Mouse (Mus musculus) stomach, embryonic 16.5 days (tissue): ENCODE results near the gene Appl1. TPM values are rescaled to one million over a fixed set of nuclear protein-coding genes. Genes with fewer than 3 reads are reported as not detected.

Experiments used
- ATAC-seq: fragments of 200-750 bp; cut with Nextera tagmentation; 2 replicates; pipeline ENCODE4 v1.8.0; 2017; ENCODE audit warnings: moderate number of reproducible peaks, moderate TSS enrichment; ENCODE audit not compliant: insufficient read depth, low FRiP score
- H3K27ac ChIP-seq: fragments of 300-500 bp; sonication (generic); 2 replicates; pipeline ENCODE4 v1.5.1; 2014; ENCODE audit warnings: low read length
- H3K27me3 ChIP-seq: fragments of 300-500 bp; sonication (generic); 2 replicates; pipeline ENCODE4 v1.6.1; 2014; ENCODE audit warnings: low read length, control low read depth, mixed read lengths; ENCODE audit not compliant: control insufficient read depth, insufficient read depth
- H3K36me3 ChIP-seq: fragments of 300-500 bp; sonication (generic); 2 replicates; pipeline ENCODE4 v1.6.1; 2014; ENCODE audit warnings: low read length; ENCODE audit not compliant: control insufficient read depth, insufficient read depth
- H3K4me1 ChIP-seq: fragments of 300-500 bp; sonication (generic); 2 replicates; pipeline ENCODE4 v1.6.1; 2014; ENCODE audit warnings: low read length, control low read depth, mixed read lengths; ENCODE audit not compliant: control insufficient read depth, insufficient read depth
- H3K4me2 ChIP-seq: fragments of 300-500 bp; sonication (generic); 2 replicates; pipeline ENCODE4 v1.6.1; 2014; ENCODE audit warnings: low read depth, low read length, mixed read lengths
- H3K4me3 ChIP-seq: fragments of 300-500 bp; sonication (generic); replicated peaks from 2 replicates; pipeline ENCODE4 v1.5.1; 2014; ENCODE audit warnings: mild to moderate bottlenecking, low read length
- H3K9ac ChIP-seq: fragments of 300-500 bp; sonication (generic); 2 replicates; pipeline ENCODE4 v1.6.1; 2014; ENCODE audit warnings: low read length
- H3K9me3 ChIP-seq: fragments of 300-500 bp; sonication (generic); replicated peaks from 2 replicates; pipeline ENCODE4 v1.6.1; 2016; ENCODE audit warnings: low read length, control low read depth; ENCODE audit not compliant: control insufficient read depth
- WGBS: fragments of 180-500 bp; shearing (Covaris S2); extraction: QIAGEN DNeasy Blood & Tissue Kit; methylation state at CpG from one replicate; pipeline ENCODE4 v1.1.7; 2014; 5-methylcytosine and 5-hydroxymethylcytosine counted together
- polyA plus RNA-seq: library from polyadenylated mRNA; unstranded; fragments of >200 nt; fragmentation: Nextera tagmentation; extraction: Ambion mirVana; gene quantifications from 2 replicates; pipeline ENCODE4 v1.2.1, GENCODE M21; 2015

Appl1 gene
- polyA plus RNA-seq, 1 experiment from 2014 or later: 36.5 TPM

DNA sequence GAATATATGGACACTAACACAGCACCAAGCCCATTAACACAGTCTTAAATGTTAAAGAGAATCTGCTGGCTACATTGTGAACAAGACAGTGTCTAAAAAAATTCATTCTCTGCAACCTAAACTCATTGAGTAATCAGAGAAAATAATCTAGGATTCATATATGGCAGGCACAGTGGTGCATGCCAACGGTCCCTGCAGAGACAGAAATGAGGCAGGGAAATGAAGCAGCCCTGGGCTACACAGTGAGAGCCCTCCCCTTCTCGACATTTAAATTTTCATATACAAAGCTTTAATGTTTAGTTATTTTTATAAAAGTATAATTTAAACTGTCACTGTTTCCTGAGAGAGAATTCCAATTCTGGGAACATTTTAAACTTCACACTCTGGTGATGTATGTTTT lies 71.5 kb downstream of the Appl1 start:
- Histone ChIP-seq H3K36me3 (no peaks in the 10 kb centered on the region), H3K27ac (no peak overlapping the region), H3K27me3 (no peaks in the 10 kb centered on the region), H3K9me3 (no peaks in the 10 kb centered on the region), H3K4me1 (no peaks in the 10 kb centered on the region), H3K9ac (no peak overlapping the region), H3K4me2 (no peak overlapping the region), H3K4me3 (no peak overlapping the region)
- WGBS: 75% methylated on average over 2 of the region's 2 CpGs
- no peak for ATAC-seq

DNA sequence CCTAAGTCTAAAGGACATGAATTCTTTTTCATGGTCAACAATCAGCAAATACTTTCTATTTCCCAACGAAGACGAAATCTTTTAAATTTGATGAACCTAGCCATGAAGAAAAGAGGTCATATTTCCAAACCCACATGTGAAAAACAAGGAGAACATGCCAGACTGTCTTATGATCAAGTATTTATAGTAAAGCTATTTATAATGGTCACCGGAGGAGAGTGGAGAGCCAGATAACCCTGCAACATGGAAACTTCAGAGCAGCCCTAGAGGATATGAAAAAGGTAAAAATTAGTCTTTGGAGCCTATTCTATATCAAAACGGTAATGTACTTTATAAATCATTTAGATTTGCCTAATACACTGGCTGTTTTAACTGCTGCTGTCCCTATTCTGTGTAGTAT lies 76.6 kb downstream of the Appl1 start, which contains the start of gene Asb14:
Gene Asb14 (plus strand): TSS at position 166 of the 400 bp plus-strand sequence.
- Histone ChIP-seq H3K36me3 (no peaks in the 10 kb centered on the region), H3K4me3 (no peak within 1 kb of the TSS), H3K4me2 (no peak within 1 kb of the TSS), H3K27ac (no peak within 1 kb of the TSS), H3K27me3 (no peaks in the 10 kb centered on the region), H3K9me3 (no peaks in the 10 kb centered on the region), H3K9ac (no peak within 1 kb of the TSS), H3K4me1 (no peaks in the 10 kb centered on the region)
- 89% methylated on average over 4 of the region's 4 CpGs for WGBS
- no peak for ATAC-seq

DNA sequence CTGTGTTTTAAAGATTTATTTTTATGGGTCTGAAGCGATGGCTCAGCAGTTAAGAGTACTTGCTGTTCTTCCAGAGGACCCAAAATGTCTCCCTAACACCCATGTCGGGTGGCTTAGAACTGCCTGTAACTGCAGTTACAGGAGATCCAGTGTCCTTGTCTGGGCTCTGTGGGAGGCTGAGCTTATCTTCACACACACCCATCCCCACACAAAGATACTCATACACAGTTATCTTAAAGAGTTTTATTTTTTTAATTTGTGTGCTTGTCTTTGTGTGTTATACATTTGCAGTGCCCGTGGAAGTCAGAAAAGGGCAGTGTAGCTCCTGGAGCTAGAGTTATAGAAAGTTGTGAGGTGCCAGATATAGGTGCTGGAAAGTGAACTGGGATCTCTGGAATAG lies 80.3 kb downstream of the Appl1 start:
- no peak for ATAC-seq
- no peak overlapping the region for H3K9ac ChIP-seq
- no peaks in the 10 kb centered on the region for H3K9me3 ChIP-seq
- 82% methylated on average over 3 of the region's 3 CpGs for WGBS
- no peaks in the 10 kb centered on the region for H3K27me3 ChIP-seq
- H3K27ac ChIP-seq: no peak overlapping the region
- no peak overlapping the region for H3K4me2 ChIP-seq
- H3K4me3 ChIP-seq: no peak overlapping the region
- H3K36me3 ChIP-seq: no peaks in the 10 kb centered on the region
- H3K4me1 ChIP-seq: no peaks in the 10 kb centered on the region

DNA sequence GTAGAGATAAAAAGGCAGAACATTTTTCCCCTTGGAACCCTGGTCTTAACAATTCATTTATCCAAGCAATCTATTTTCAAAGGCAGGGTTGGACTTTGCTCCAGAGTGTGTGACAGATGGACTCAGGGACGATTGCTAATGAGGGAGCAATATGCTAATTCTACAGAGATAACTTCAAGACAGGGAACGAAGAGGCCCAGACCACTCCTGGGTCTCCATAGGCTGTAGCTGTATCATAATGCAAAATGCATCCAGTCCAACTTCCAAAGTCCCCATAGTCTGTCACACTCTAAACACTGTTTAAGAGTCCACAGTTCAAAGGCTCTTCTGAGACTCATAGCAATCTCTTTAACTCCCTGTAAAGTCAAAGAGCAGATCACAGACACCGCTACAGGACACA lies 83.8 kb downstream of the Appl1 start:
- 55% methylated on average over 3 of the region's 3 CpGs for WGBS

GRCm38 (mm10) chr14:26881700-26882099 lies 89.3 kb downstream of the Appl1 start:
- no peak overlapping the region for H3K9ac ChIP-seq
- no peaks in the 10 kb centered on the region for H3K27me3 ChIP-seq
- H3K4me3 ChIP-seq: no peak overlapping the region
- H3K4me1 ChIP-seq: no peaks in the 10 kb centered on the region
- WGBS: 67% methylated on average over 5 of the region's 5 CpGs
- H3K27ac ChIP-seq: no peak overlapping the region
- no peak for ATAC-seq
- H3K36me3 ChIP-seq: no peaks in the 10 kb centered on the region
- no peaks in the 10 kb centered on the region for H3K9me3 ChIP-seq
- no peak overlapping the region for H3K4me2 ChIP-seq

More for the DNA sequence above, 83.8 kb downstream of the Appl1 start:
- no peak overlapping the region for H3K4me2 ChIP-seq
- H3K4me3 ChIP-seq: no peak overlapping the region
- no peaks in the 10 kb centered on the region for H3K9me3 ChIP-seq
- H3K9ac ChIP-seq: no peak overlapping the region
- no peaks in the 10 kb centered on the region for H3K36me3 ChIP-seq
- no peak overlapping the region for H3K27ac ChIP-seq
- no peaks in the 10 kb centered on the region for H3K4me1 ChIP-seq
- H3K27me3 ChIP-seq: no peaks in the 10 kb centered on the region
- peak; percentile 13; the same call in 1 of the 2 replicates for ATAC-seq

DNA sequence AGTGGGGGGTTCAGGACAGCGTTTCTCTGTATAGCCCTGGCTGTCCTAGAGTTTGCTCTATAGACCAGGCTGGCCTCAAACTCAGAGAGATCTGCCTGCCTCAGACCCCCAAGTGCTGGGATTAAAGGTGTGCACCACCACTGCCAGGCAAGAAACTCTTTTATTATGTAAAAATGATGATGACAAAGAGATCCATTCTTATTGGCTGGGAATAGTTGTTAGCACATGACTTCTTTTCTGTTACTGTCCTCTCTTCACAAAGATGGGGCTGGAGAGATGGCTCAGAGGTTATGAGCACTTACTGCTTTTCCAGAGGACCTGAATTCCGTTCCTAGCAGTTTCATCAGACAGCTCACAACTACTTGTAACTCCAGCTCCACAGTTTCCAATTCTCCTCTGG lies 91.1 kb downstream of the Appl1 start:
- H3K9me3 ChIP-seq: no peaks in the 10 kb centered on the region
- H3K4me2 ChIP-seq: no peak overlapping the region
- no peak overlapping the region for H3K4me3 ChIP-seq
- WGBS: 67% methylated on average over 2 of the region's 2 CpGs
- ATAC-seq: no peak
- no peaks in the 10 kb centered on the region for H3K27me3 ChIP-seq
- H3K9ac ChIP-seq: no peak overlapping the region
- H3K4me1 ChIP-seq: no peaks in the 10 kb centered on the region
- no peaks in the 10 kb centered on the region for H3K36me3 ChIP-seq
- H3K27ac ChIP-seq: no peak overlapping the region

- no peaks in the 10 kb centered on the region for H3K4me1 ChIP-seq
- no peaks in the 10 kb centered on the region for H3K36me3 ChIP-seq
- H3K27me3 ChIP-seq: no peaks in the 10 kb centered on the region; the same call in 1 of the 2 replicates
- no peak overlapping the region for H3K4me2 ChIP-seq
- no peak overlapping the region for H3K9ac ChIP-seq
- no peaks in the 10 kb centered on the region for H3K9me3 ChIP-seq
- no peak overlapping the region for H3K4me3 ChIP-seq
- 63% methylated on average over 4 of the region's 4 CpGs for WGBS
- no peak overlapping the region for H3K27ac ChIP-seq
- no peak for ATAC-seq
These were observed 92.3 kb downstream of the Appl1 start for GRCm38 (mm10) chr14:26878756-26879155.

Other genes with a start within 250 kb of the Appl1 start
- gene Asb14, start 76.7 kb downstream of the Appl1 start, polyA plus RNA-seq: 0.16 TPM in 1 of 2 replicates, not detected in the other
- 0.20 and 0.62 TPM in 2 replicates for gene Hesx1, start 23.2 kb upstream of the Appl1 start, polyA plus RNA-seq
- 2.5 and 2.7 TPM in 2 replicates for gene Il17rd, start 67.7 kb upstream of the Appl1 start, polyA plus RNA-seq
- gene Arhgef3, start 143.7 kb upstream of the Appl1 start, polyA plus RNA-seq: 20.9 and 22.8 TPM in 2 replicates